Mouse (Mus musculus) hindbrain, embryonic 15.5 days (tissue): ENCODE results near the gene Zfp446. TPM values are rescaled to one million over a fixed set of nuclear protein-coding genes. Genes with fewer than 3 reads are reported as not detected.

ENCODE experiments used
- ATAC-seq: fragments of 200-750 bp; cut with Nextera tagmentation; 2 replicates; pipeline ENCODE4 v1.8.0; 2017; ENCODE audit warnings: low read depth, moderate number of reproducible peaks, moderate TSS enrichment; ENCODE audit not compliant: low FRiP score
- H3K27ac ChIP-seq: fragments of 300-500 bp; sonication (generic); replicated peaks from 2 replicates; pipeline ENCODE4 v1.5.1; 2015; ENCODE audit warnings: mild to moderate bottlenecking, inconsistent platforms
- H3K27me3 ChIP-seq: fragments of 300-500 bp; sonication (generic); 2 replicates; pipeline ENCODE4 v1.6.1; 2015; ENCODE audit warnings: control low read depth, inconsistent platforms
- H3K36me3 ChIP-seq: fragments of 300-500 bp; sonication (generic); 2 replicates; pipeline ENCODE4 v1.6.1; 2015; ENCODE audit warnings: control low read depth, inconsistent platforms
- H3K4me1 ChIP-seq: fragments of 300-500 bp; sonication (generic); replicated peaks from 2 replicates; pipeline ENCODE4 v1.6.1; 2015; ENCODE audit warnings: control low read depth, inconsistent platforms
- H3K4me2 ChIP-seq: fragments of 300-500 bp; sonication (generic); 2 replicates; pipeline ENCODE4 v1.6.1; 2015; ENCODE audit warnings: moderate library complexity, mild to moderate bottlenecking, inconsistent platforms
- H3K4me3 ChIP-seq: fragments of 300-500 bp; sonication (generic); 2 replicates; pipeline ENCODE4 v1.5.1; 2015; ENCODE audit warnings: mild to moderate bottlenecking, inconsistent platforms
- H3K9ac ChIP-seq: fragments of 300-500 bp; sonication (generic); 2 replicates; pipeline ENCODE4 v1.6.1; 2015; ENCODE audit warnings: inconsistent platforms
- H3K9me3 ChIP-seq: fragments of 300-500 bp; sonication (generic); 2 replicates; pipeline ENCODE4 v1.6.1; 2016; ENCODE audit warnings: control low read depth, inconsistent platforms
- WGBS: fragments of 180-500 bp; shearing (Covaris S2); methylation state at CpG from one replicate; pipeline ENCODE4 v1.1.7; 2015; 5-methylcytosine and 5-hydroxymethylcytosine counted together
- polyA plus RNA-seq: library from polyadenylated mRNA; unstranded; fragments of >200 nt; fragmentation: Nextera tagmentation; extraction: Ambion mirVana; gene quantifications from 2 replicates; pipeline ENCODE4 v1.2.1, GENCODE M21; 2015

The Zfp446 gene
- polyA plus RNA-seq, 1 experiment from 2014 or later, result 11.7 TPM

GRCm38 (mm10) chr7:12993148-12993547 lies 15.5 kb downstream of the Zfp446 start:
- H3K4me3 ChIP-seq, result no peak overlapping the region
- H3K4me2 ChIP-seq, result no peak overlapping the region
- H3K4me1 ChIP-seq, result no peaks in the 10 kb centered on the region
- WGBS, result 93% methylated on average over 10 of the region's 10 CpGs
- no peaks in the 10 kb centered on the region for H3K36me3 ChIP-seq
- no peak for ATAC-seq
- H3K9me3 ChIP-seq, result no peaks in the 10 kb centered on the region
- H3K27me3 ChIP-seq, result no peaks in the 10 kb centered on the region
- H3K27ac ChIP-seq, result no peak overlapping the region
- H3K9ac ChIP-seq, result no peak overlapping the region

GRCm38 (mm10) chr7:12995862-12996261 lies 18.2 kb downstream of the Zfp446 start:
- no peaks in the 10 kb centered on the region for H3K9me3 ChIP-seq
- H3K4me3 ChIP-seq, result no peak overlapping the region
- no peak overlapping the region for H3K4me2 ChIP-seq
- H3K27ac ChIP-seq, result no peak overlapping the region
- no peak overlapping the region for H3K9ac ChIP-seq
- H3K27me3 ChIP-seq, result no peaks in the 10 kb centered on the region
- no peaks in the 10 kb centered on the region for H3K36me3 ChIP-seq
- no peaks in the 10 kb centered on the region for H3K4me1 ChIP-seq
- ATAC-seq, result no peak

GRCm38 (mm10) chr7:12997230-12997629 lies 19.6 kb downstream of the Zfp446 start:
- no peak overlapping the region for H3K4me2 ChIP-seq
- H3K27ac ChIP-seq, result no peak overlapping the region
- 70% methylated on average over 5 of the region's 5 CpGs for WGBS
- H3K27me3 ChIP-seq, result no peaks in the 10 kb centered on the region
- H3K4me1 ChIP-seq, result no peaks in the 10 kb centered on the region
- no peaks in the 10 kb centered on the region for H3K36me3 ChIP-seq
- no peak for ATAC-seq
- H3K9ac ChIP-seq, result no peak overlapping the region
- no peak overlapping the region for H3K4me3 ChIP-seq
- H3K9me3 ChIP-seq, result no peaks in the 10 kb centered on the region

- Histone ChIP-seq H3K9me3 (no peaks in the 10 kb centered on the region), H3K36me3 (peaks cover 6% of the 10 kb centered on the region; the same call in 1 of the 2 replicates), H3K4me2 (no peak within 1 kb of the TSS), H3K4me1 (no peaks in the 10 kb centered on the region), H3K27ac (no peak within 1 kb of the TSS), H3K9ac (no peak within 1 kb of the TSS), H3K4me3 (no peak within 1 kb of the TSS), H3K27me3 (no peaks in the 10 kb centered on the region)
- 84% methylated on average over 5 of the region's 5 CpGs for WGBS
- no peak for ATAC-seq
Observed at GRCm38 (mm10) chr7:12998053-12998452, 20.4 kb downstream of the Zfp446 start, which contains the start of gene Slc27a5. Slc27a5 (minus strand) TSS chr7:12998192.

GRCm38 (mm10) chr7:12998851-12999250 lies 21.2 kb downstream of the Zfp446 start, which contains the start of gene Trim28:
Trim28 (plus strand) TSS chr7:12999114.
- H3K27me3 ChIP-seq, result no peaks in the 10 kb centered on the region
- no peak for ATAC-seq
- WGBS, result 87% methylated on average over 3 of the region's 3 CpGs
- H3K9me3 ChIP-seq, result no peaks in the 10 kb centered on the region
- no peaks in the 10 kb centered on the region for H3K4me1 ChIP-seq
- no peak within 1 kb of the TSS for H3K9ac ChIP-seq
- H3K4me2 ChIP-seq, result no peak within 1 kb of the TSS
- no peak within 1 kb of the TSS for H3K4me3 ChIP-seq
- H3K27ac ChIP-seq, result no peak within 1 kb of the TSS
- peaks cover 6% of the 10 kb centered on the region; the same call in 1 of the 2 replicates for H3K36me3 ChIP-seq

- Histone ChIP-seq H3K27ac (no peak overlapping the region), H3K27me3 (no peaks in the 10 kb centered on the region), H3K4me2 (no peak overlapping the region), H3K4me3 (no peak overlapping the region), H3K9me3 (no peaks in the 10 kb centered on the region), H3K4me1 (0 out of 2 replicates have a peak, but pooled peaks cover 2% of the 10 kb centered on the region), H3K36me3 (peaks cover 21% of the 10 kb centered on the region), H3K9ac (no peak overlapping the region)
- ATAC-seq, result no peak
- 81% methylated on average over 1 of the region's 1 CpGs for WGBS
Observed at GRCm38 (mm10) chr7:13001584-13001983, 23.9 kb downstream of the Zfp446 start.

- H3K27me3 ChIP-seq, result no peaks in the 10 kb centered on the region
- peaks cover 18% of the 10 kb centered on the region for H3K4me1 ChIP-seq
- H3K27ac ChIP-seq, result no peak overlapping the region
- H3K36me3 ChIP-seq, result peaks cover 33% of the 10 kb centered on the region
- H3K4me3 ChIP-seq, result no peak overlapping the region
- ATAC-seq, result no peak
- no peak overlapping the region for H3K4me2 ChIP-seq
- H3K9ac ChIP-seq, result no peak overlapping the region
- H3K9me3 ChIP-seq, result no peaks in the 10 kb centered on the region
- 78% methylated on average over 5 of the region's 5 CpGs for WGBS
Observed at GRCm38 (mm10) chr7:13003380-13003779, 25.7 kb downstream of the Zfp446 start.

- H3K27me3 ChIP-seq, result no peaks in the 10 kb centered on the region
- H3K9me3 ChIP-seq, result no peaks in the 10 kb centered on the region
- no peak overlapping the region for H3K9ac ChIP-seq
- H3K27ac ChIP-seq, result no peak overlapping the region
- no peak overlapping the region for H3K4me3 ChIP-seq
- peaks cover 33% of the 10 kb centered on the region for H3K36me3 ChIP-seq
- H3K4me1 ChIP-seq, result peaks cover 31% of the 10 kb centered on the region
- WGBS, result 85% methylated on average over 17 of the region's 17 CpGs
- no peak for ATAC-seq
- H3K4me2 ChIP-seq, result no peak overlapping the region
Observed at GRCm38 (mm10) chr7:13006011-13006410, 28.4 kb downstream of the Zfp446 start.

- H3K4me1 ChIP-seq, result peaks cover 31% of the 10 kb centered on the region
Observed at GRCm38 (mm10) chr7:13006531-13006930, 28.9 kb downstream of the Zfp446 start.

GRCm38 (mm10) chr7:13007341-13008092 lies 29.9 kb downstream of the Zfp446 start:
- Histone ChIP-seq H3K27me3 (no peaks in the 10 kb centered on the region), H3K4me1 (peaks cover 31% of the 10 kb centered on the region), H3K36me3 (peaks cover 32% of the 10 kb centered on the region), H3K9me3 (no peaks in the 10 kb centered on the region), H3K9ac (peak overlapping the region; percentile 17; the same call in 1 of the 2 replicates), H3K4me3 (peak overlapping the region; percentile 21), H3K27ac (no peak overlapping the region), H3K4me2 (peak overlapping the region; percentile 80)
- ATAC-seq, result no peak
- 36% methylated on average over 57 of the region's 57 CpGs for WGBS

More at GRCm38 (mm10) chr7:13006531-13006930, 28.9 kb downstream of the Zfp446 start:
- H3K36me3 ChIP-seq, result peaks cover 33% of the 10 kb centered on the region
- no peak overlapping the region for H3K27ac ChIP-seq
- H3K9me3 ChIP-seq, result no peaks in the 10 kb centered on the region
- H3K4me3 ChIP-seq, result no peak overlapping the region
- WGBS, result 86% methylated on average over 10 of the region's 10 CpGs
- H3K9ac ChIP-seq, result no peak overlapping the region
- no peaks in the 10 kb centered on the region for H3K27me3 ChIP-seq
- no peak overlapping the region for H3K4me2 ChIP-seq
- no peak for ATAC-seq

GRCm38 (mm10) chr7:13009143-13010004 lies 31.7 kb downstream of the Zfp446 start:
- Histone ChIP-seq H3K27ac (peak overlapping the region; percentile 95), H3K9ac (peak overlapping the region; percentile 83), H3K9me3 (no peaks in the 10 kb centered on the region), H3K36me3 (peaks cover 26% of the 10 kb centered on the region), H3K4me3 (peak overlapping the region; percentile 84), H3K4me1 (peaks cover 31% of the 10 kb centered on the region), H3K4me2 (peak overlapping the region; percentile 80), H3K27me3 (no peaks in the 10 kb centered on the region)
- ATAC-seq, result peak; percentile 89
- under 1% methylated on average over 42 of the region's 42 CpGs for WGBS
